Mouse (Mus musculus) left cerebral cortex, adult 8-10 months (tissue): ENCODE measurements around the gene Slc2a8. TPM values are rescaled to one million over a fixed set of nuclear protein-coding genes. Genes with fewer than 3 reads are reported as not detected.

Source experiments
- DNase-seq, 2 experiments: peaks; one replicate each; pipeline ENCODE4 v3.0.0; 2022; ENCODE audit warnings: low spot score in 2 of 2
- total RNA-seq, 4 experiments: library from RNA; stranded (reverse); gene quantifications; 2 replicates each; pipeline ENCODE4 v1.2.4; 2022

The Slc2a8 gene
- total RNA-seq, 4 experiments from 2014 or later = 21.9 to 27.0 (median 24.9) TPM

- DNase-seq = no peak
Measured at GRCm38 (mm10) chr2:32971235-32971634, 10.6 kb downstream of the Slc2a8 start.

GRCm38 (mm10) chr2:32969326-32969725 lies 12.6 kb downstream of the Slc2a8 start:
- DNase-seq = no peak

- DNase-seq = peak in 1 of 2 experiments; percentile 25
Measured at GRCm38 (mm10) chr2:32968024-32968614, 13.8 kb downstream of the Slc2a8 start.

DNA sequence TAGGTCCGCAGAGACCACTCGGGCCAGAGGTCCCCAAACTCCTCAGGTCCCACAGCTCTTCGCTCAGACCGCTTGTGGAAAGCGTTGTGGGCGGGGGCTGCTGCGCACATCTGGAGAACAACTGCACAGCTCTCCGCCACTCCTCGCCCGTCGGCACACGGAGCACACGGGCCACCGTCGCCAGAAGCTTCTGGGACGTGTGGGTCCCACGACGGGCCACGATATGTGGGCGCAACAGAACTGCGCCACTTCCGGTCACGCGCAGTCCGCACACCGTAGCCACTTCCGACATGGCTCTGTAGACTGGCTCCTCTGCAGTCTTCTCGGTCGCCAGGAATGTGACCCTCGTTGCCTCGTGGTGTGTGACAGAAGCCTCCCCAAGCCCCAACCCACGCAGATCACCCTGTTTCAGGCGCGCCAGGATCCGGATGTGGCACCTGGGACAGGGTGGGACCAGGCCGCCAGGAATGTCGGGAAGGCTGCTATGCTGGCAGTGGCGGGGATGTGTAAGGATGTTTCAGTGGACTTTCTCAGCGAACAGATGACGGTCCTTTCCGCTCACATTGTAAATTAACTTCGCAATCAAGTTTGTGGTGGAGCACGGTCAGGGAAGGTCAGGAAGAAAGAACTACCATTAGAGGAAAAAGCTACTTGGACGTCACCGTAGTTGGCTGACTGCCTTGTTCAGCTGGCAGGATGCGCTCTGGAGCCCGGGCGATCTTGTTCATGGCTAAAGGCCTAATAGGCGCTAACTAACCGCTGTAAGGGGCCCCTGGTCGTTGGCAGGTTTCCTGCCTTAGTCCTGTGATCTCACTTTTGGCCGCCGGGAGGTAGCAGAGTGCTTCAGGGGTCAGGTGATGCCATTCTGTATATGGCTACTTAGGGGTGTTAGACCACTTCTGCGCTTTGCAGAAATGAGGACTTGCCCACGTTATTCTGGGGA lies 14.9 kb downstream of the Slc2a8 start:
- DNase-seq = peak; percentile 84 to 88

DNA sequence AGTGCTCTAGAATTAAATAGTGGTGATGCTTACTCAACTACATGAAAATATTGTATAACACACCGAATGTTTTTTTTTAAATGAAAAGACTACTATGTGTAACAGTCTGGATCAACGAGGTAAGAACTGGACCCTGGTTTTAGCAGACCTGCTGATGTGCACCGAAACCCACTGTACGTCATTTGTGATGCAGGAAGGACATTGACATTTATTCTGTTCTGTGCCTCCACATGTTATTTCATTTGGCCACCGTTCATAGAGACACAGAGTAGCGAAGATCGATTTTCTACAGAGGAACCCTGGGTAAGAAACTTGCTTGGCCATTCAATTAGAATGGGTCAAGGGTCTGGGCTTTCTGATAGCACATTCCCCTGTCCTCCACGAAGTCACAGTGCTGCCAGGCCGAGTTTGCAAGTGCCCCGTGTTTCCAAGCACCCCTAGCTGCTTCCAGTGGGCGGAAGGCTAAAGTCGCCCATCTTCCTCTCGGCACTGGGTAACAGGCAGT lies 15.6 kb downstream of the Slc2a8 start:
- DNase-seq = no peak

- DNase-seq = no peak
Measured at GRCm38 (mm10) chr2:32965511-32966183, 16.2 kb downstream of the Slc2a8 start.

GRCm38 (mm10) chr2:32964659-32965457 lies 17.0 kb downstream of the Slc2a8 start:
- no peak for DNase-seq

DNA sequence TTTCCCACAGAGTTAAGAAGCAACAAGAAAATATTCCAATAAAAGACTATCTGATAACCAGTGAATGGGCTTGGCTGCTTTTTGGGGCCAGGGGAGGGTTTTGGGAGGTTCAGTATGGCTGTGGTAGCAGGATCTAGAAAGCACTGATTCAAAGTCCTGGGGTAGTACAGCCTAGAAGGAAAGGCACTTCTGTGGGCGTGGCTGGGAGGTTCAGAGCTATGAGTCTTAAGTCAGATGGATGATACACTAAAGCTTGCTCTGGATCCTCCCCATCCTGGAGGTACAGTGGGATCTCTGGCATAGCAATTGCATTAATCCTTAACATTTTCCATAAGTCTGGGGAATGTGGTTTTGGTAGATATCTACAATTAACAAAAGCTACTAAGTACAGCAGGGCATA lies 17.9 kb downstream of the Slc2a8 start:
- DNase-seq = no peak

DNA sequence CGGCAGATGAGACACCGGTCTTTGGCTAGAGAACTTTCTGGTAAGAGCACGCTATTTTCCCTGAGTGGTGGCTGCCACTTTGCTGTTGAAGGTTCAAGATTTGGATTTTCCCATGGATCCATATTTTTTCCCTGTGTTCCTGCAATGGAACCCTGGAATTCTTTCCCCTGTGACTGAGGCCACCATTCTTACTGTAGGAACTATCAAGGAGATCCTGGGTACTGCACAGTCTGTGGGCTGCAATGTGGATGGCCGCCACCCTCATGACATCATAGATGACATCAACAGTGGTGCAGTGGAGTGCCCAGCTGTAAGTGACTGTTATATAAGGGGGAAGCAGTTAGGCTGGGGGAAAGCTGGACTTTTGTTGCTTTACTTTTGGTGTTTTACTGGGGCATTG lies 18.3 kb downstream of the Slc2a8 start:
- no peak for DNase-seq

- no peak for DNase-seq
Measured at GRCm38 (mm10) chr2:32962875-32963220, 19.0 kb downstream of the Slc2a8 start.

DNA sequence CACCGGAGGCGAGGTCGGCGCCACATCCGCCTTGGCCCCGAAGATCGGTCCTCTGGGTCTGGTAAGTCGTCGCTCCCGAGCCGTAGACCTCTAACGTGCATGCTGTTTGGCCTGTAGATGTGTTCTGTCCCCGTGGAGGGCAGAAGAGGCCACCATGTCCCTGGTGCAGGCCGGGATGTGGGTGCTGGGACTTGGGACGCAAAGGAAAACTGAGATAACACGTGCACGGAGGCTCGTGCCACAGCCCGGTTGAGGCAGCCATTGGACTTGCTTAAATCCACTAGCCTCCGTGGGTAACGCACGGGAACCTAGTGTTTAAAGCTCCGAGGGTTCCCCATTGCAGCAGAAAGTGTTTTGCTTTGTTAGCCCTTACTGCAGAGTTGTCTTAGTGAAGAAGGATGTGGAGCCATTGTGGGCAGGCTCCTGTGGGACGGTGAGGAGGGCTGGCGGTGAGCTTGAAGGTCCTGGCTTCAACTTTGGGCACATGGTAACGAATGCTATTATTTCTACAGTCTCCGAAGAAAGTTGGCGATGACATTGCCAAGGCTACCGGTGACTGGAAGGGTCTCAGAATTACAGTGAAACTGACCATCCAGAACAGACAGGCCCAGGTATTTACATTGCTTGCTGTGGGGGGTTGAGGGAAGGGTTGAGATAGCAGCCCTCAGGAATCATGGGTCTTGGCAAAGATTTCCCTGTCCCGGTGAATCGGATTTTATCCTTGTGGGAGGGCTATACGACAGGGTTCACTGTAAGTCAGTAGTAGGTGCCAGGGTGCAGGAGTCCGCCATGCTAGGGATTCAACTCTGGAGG lies 19.6 kb downstream of the Slc2a8 start:
- DNase-seq = no peak

- DNase-seq = peak; percentile 85 to 92
Measured at GRCm38 (mm10) chr2:32961192-32961995, 20.5 kb downstream of the Slc2a8 start, which contains the start of the genes Rpl12 and Lrsam1. Gene Rpl12, plus strand, starts transcription at chr2:32961559. Gene Lrsam1, minus strand, starts transcription at chr2:32961614.

DNA sequence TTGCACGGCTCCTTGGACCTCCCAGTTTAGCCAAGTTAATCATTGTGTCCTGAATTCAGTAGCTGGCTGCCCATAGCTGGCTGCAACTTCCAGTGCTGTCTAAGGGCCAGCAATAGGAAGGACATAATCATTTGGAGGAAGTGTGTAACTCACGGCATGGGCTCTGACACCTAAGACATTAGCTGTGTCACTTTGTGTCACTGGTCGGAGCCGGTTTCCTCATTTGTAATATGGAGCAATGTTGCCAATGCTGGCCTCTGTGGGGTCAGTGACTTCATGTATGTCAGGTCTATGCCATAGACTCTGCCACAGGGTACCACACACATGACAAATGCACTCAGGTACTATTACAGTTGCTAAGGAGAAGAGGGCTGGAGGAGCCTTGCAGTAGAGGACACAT lies 21.6 kb downstream of the Slc2a8 start:
- no peak for DNase-seq

DNA sequence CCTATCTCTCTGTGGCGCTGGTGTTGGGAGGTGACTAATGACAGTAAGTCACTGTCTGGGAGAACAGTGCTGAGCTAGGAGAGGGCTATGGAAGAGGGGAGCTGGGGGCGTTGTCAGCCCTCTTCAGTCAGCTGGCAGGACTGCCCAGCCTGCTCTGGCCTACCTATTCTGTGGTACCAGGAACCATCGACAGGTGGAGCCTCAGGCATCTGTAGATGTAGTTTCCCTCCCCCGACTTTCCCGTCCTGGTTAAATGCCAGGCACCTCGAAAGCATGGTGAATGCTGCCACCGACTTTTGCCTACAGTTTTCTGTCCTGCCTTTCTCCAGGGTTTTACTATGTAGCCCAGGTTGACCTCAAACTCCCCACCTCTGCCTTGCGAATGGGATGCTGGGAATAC lies 24.5 kb downstream of the Slc2a8 start:
- DNase-seq = no peak

GRCm38 (mm10) chr2:32954581-32954980 lies 27.3 kb downstream of the Slc2a8 start:
- DNase-seq = no peak

- DNase-seq = no peak
Measured at GRCm38 (mm10) chr2:32947454-32947853, 34.4 kb downstream of the Slc2a8 start.

DNA sequence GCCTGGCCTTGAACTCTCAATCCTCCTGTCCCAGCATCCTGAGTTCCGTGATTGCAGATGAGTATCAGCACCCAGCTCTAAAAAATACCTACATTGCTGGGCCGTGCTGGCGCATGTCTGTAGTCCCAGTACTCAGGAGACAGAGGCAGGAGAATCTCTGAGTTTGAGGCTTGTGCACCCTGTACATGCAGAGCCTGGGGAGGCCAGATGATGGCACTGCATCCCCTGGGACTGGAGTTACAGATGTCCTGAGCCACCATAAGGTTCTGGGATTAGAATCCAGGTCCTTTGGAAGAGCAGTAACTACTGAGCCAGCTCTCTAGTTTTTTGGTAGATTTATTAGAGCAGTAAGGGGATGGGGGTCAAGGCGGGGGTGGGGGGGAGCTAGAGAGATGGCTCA lies 41.4 kb downstream of the Slc2a8 start:
- no peak for DNase-seq

DNA sequence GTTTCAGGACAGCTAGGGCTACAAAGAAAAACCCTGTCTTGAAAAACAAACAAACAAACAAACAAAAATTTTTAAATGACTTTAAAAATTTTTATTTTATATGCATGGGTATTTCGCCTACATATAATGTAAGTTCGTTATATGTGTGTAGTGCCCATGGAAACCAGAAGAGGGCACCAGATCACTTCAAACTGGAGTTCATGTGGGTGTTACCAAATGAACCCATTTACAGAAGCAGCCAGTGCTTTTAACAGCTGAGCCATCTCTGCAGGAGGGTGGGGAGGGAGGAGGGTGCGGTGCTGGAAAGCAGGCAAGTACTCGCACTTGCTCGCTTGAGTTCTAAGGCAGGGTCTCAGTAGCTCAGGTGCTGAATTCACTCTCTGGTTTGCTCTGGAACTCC lies 42.5 kb downstream of the Slc2a8 start:
- DNase-seq = no peak

GRCm38 (mm10) chr2:32938741-32939140 lies 43.1 kb downstream of the Slc2a8 start:
- DNase-seq = no peak
